Mouse (Mus musculus) kidney, embryonic 14.5 days (tissue): ENCODE results near the gene Tubg1. TPM values are rescaled to one million over a fixed set of nuclear protein-coding genes. Genes with fewer than 3 reads are reported as not detected.

Experiments
- ATAC-seq: fragments of 200-750 bp; cut with Nextera tagmentation; 2 replicates; pipeline ENCODE4 v1.8.0; 2017; ENCODE audit warnings: moderate number of reproducible peaks, mild to moderate bottlenecking, moderate TSS enrichment, moderate library complexity; ENCODE audit not compliant: low FRiP score, low TSS enrichment
- H3K27ac ChIP-seq: fragments of 300-500 bp; sonication (generic); 2 replicates; pipeline ENCODE4 v1.5.1; 2014; ENCODE audit warnings: low read depth, mild to moderate bottlenecking, low read length, moderate library complexity, mixed read lengths
- H3K27me3 ChIP-seq: fragments of 300-500 bp; sonication (generic); 2 replicates; pipeline ENCODE4 v1.6.1; 2014; ENCODE audit warnings: mild to moderate bottlenecking, low read length; ENCODE audit not compliant: control insufficient read depth, insufficient read depth
- H3K36me3 ChIP-seq: fragments of 300-500 bp; sonication (generic); 2 replicates; pipeline ENCODE4 v1.6.1; 2014; ENCODE audit warnings: low read length, mixed read lengths; ENCODE audit not compliant: control insufficient read depth, insufficient read depth
- H3K4me1 ChIP-seq: fragments of 300-500 bp; sonication (generic); 2 replicates; pipeline ENCODE4 v1.6.1; 2014; ENCODE audit warnings: low read length, mixed read lengths; ENCODE audit not compliant: control insufficient read depth, insufficient read depth
- H3K4me2 ChIP-seq: fragments of 300-500 bp; sonication (generic); replicated peaks from 2 replicates; pipeline ENCODE4 v1.6.1; 2014; ENCODE audit warnings: low read depth, mild to moderate bottlenecking, low read length
- H3K4me3 ChIP-seq: fragments of 300-500 bp; sonication (generic); 2 replicates; pipeline ENCODE4 v1.5.1; 2014; ENCODE audit warnings: mild to moderate bottlenecking, low read length
- H3K9ac ChIP-seq: fragments of 300-500 bp; sonication (generic); 2 replicates; pipeline ENCODE4 v1.6.1; 2014; ENCODE audit warnings: low read depth, mild to moderate bottlenecking, low read length, moderate library complexity
- H3K9me3 ChIP-seq: fragments of 300-500 bp; sonication (generic); 2 replicates; pipeline ENCODE4 v1.6.1; 2016; ENCODE audit warnings: low read length; ENCODE audit not compliant: control insufficient read depth
- WGBS: fragments of 180-500 bp; shearing (Covaris S2); extraction: QIAGEN DNeasy Blood & Tissue Kit; methylation state at CpG from one replicate; pipeline ENCODE4 v1.1.7; 2014; 5-methylcytosine and 5-hydroxymethylcytosine counted together
- polyA plus RNA-seq: library from polyadenylated mRNA; unstranded; fragments of >200 nt; fragmentation: Nextera tagmentation; extraction: Ambion mirVana; gene quantifications from 2 replicates; pipeline ENCODE4 v1.2.1, GENCODE M21; 2014

Gene Tubg1
- polyA plus RNA-seq, 1 experiment from 2014 or later = 95.4 TPM

- 37% methylated on average over 18 of the region's 18 CpGs for WGBS
- H3K27me3 ChIP-seq = no peaks in the 10 kb centered on the region
- no peak overlapping the region for H3K4me2 ChIP-seq
- ATAC-seq = no peak
- H3K9ac ChIP-seq = no peak overlapping the region
- H3K4me1 ChIP-seq = no peaks in the 10 kb centered on the region
- H3K36me3 ChIP-seq = peaks cover 15% of the 10 kb centered on the region
- no peak overlapping the region for H3K4me3 ChIP-seq
- H3K9me3 ChIP-seq = peaks cover 5% of the 10 kb centered on the region; the same call in 1 of the 2 replicates
- H3K27ac ChIP-seq = no peak overlapping the region
These were observed 10.5 kb downstream of the Tubg1 start for GRCm38 (mm10) chr11:101130056-101130756.

GRCm38 (mm10) chr11:101131187-101131586 lies 11.4 kb downstream of the Tubg1 start:
- no peaks in the 10 kb centered on the region for H3K27me3 ChIP-seq
- H3K9me3 ChIP-seq = peaks cover 5% of the 10 kb centered on the region; the same call in 1 of the 2 replicates
- no peak overlapping the region for H3K4me2 ChIP-seq
- 87% methylated on average over 2 of the region's 2 CpGs for WGBS
- no peak overlapping the region for H3K4me3 ChIP-seq
- H3K36me3 ChIP-seq = peaks cover 6% of the 10 kb centered on the region
- H3K4me1 ChIP-seq = no peaks in the 10 kb centered on the region
- no peak overlapping the region for H3K9ac ChIP-seq
- H3K27ac ChIP-seq = no peak overlapping the region
- no peak for ATAC-seq

GRCm38 (mm10) chr11:101131701-101132100 lies 12.0 kb downstream of the Tubg1 start:
- Histone ChIP-seq H3K27ac (no peak overlapping the region), H3K27me3 (no peaks in the 10 kb centered on the region), H3K9ac (no peak overlapping the region), H3K36me3 (peaks cover 1% of the 10 kb centered on the region), H3K9me3 (peaks cover 3% of the 10 kb centered on the region; the same call in 1 of the 2 replicates), H3K4me3 (no peak overlapping the region), H3K4me1 (no peaks in the 10 kb centered on the region), H3K4me2 (no peak overlapping the region)
- 87% methylated on average over 6 of the region's 6 CpGs for WGBS
- no peak for ATAC-seq

GRCm38 (mm10) chr11:101133037-101133436 lies 13.3 kb downstream of the Tubg1 start:
- peak; percentile 50; the same call in 1 of the 2 replicates for ATAC-seq

GRCm38 (mm10) chr11:101134217-101134865 lies 14.6 kb downstream of the Tubg1 start:
- H3K27me3 ChIP-seq = no peaks in the 10 kb centered on the region
- H3K4me2 ChIP-seq = no peak overlapping the region
- WGBS = 66% methylated on average over 13 of the region's 13 CpGs
- peaks cover 3% of the 10 kb centered on the region; the same call in 1 of the 2 replicates for H3K9me3 ChIP-seq
- H3K36me3 ChIP-seq = no peaks in the 10 kb centered on the region
- H3K4me3 ChIP-seq = no peak overlapping the region
- H3K9ac ChIP-seq = no peak overlapping the region
- no peak for ATAC-seq
- H3K27ac ChIP-seq = no peak overlapping the region
- peaks cover 3% of the 10 kb centered on the region for H3K4me1 ChIP-seq

More at GRCm38 (mm10) chr11:101133037-101133436, 13.3 kb downstream of the Tubg1 start:
- H3K27ac ChIP-seq = no peak overlapping the region
- no peaks in the 10 kb centered on the region for H3K4me1 ChIP-seq
- peaks cover 3% of the 10 kb centered on the region; the same call in 1 of the 2 replicates for H3K9me3 ChIP-seq
- no peak overlapping the region for H3K4me2 ChIP-seq
- no peaks in the 10 kb centered on the region for H3K36me3 ChIP-seq
- WGBS = 59% methylated on average over 12 of the region's 12 CpGs
- no peak overlapping the region for H3K4me3 ChIP-seq
- no peaks in the 10 kb centered on the region for H3K27me3 ChIP-seq
- no peak overlapping the region for H3K9ac ChIP-seq

GRCm38 (mm10) chr11:101137000-101137399 lies 17.3 kb downstream of the Tubg1 start:
- WGBS = 84% methylated on average over 7 of the region's 7 CpGs
- H3K27ac ChIP-seq = no peak overlapping the region

GRCm38 (mm10) chr11:101138536-101139181 lies 18.9 kb downstream of the Tubg1 start:
- peaks cover 9% of the 10 kb centered on the region for H3K4me1 ChIP-seq
- H3K4me3 ChIP-seq = no peak overlapping the region; the same call in 1 of the 2 replicates
- H3K9me3 ChIP-seq = no peaks in the 10 kb centered on the region
- 12% methylated on average over 15 of the region's 15 CpGs for WGBS
- no peaks in the 10 kb centered on the region; the same call in 1 of the 2 replicates for H3K27me3 ChIP-seq
- peak overlapping the region; percentile 76 for H3K27ac ChIP-seq
- peak overlapping the region; percentile 17 for H3K4me2 ChIP-seq
- peak; percentile 83 for ATAC-seq
- no peaks in the 10 kb centered on the region for H3K36me3 ChIP-seq
- H3K9ac ChIP-seq = peak overlapping the region; percentile 31; the same call in 1 of the 2 replicates

More at GRCm38 (mm10) chr11:101137000-101137399, 17.3 kb downstream of the Tubg1 start:
- no peaks in the 10 kb centered on the region; the same call in 1 of the 2 replicates for H3K27me3 ChIP-seq
- peaks cover 6% of the 10 kb centered on the region for H3K4me1 ChIP-seq
- H3K36me3 ChIP-seq = no peaks in the 10 kb centered on the region
- no peak overlapping the region for H3K9ac ChIP-seq
- no peak for ATAC-seq
- no peaks in the 10 kb centered on the region for H3K9me3 ChIP-seq
- no peak overlapping the region for H3K4me2 ChIP-seq
- no peak overlapping the region for H3K4me3 ChIP-seq

- Histone ChIP-seq H3K36me3 (no peaks in the 10 kb centered on the region), H3K9me3 (no peaks in the 10 kb centered on the region), H3K27ac (no peak overlapping the region), H3K4me1 (peaks cover 12% of the 10 kb centered on the region), H3K4me2 (peak overlapping the region; percentile 44), H3K9ac (peak overlapping the region; percentile 40), H3K27me3 (no peaks in the 10 kb centered on the region; the same call in 1 of the 2 replicates), H3K4me3 (peak overlapping the region; percentile 24)
- no peak for ATAC-seq
- 46% methylated on average over 27 of the region's 27 CpGs for WGBS
These were observed 20.6 kb downstream of the Tubg1 start for GRCm38 (mm10) chr11:101140164-101140819.
